Mouse (Mus musculus): ENCODE data around the gene Pcca. TPM values are rescaled to one million over a fixed set of nuclear protein-coding genes. Genes with fewer than 3 reads are reported as not detected.

The Pcca gene
- polyA plus RNA-seq, 1 experiment, result 10.3 TPM

DNA sequence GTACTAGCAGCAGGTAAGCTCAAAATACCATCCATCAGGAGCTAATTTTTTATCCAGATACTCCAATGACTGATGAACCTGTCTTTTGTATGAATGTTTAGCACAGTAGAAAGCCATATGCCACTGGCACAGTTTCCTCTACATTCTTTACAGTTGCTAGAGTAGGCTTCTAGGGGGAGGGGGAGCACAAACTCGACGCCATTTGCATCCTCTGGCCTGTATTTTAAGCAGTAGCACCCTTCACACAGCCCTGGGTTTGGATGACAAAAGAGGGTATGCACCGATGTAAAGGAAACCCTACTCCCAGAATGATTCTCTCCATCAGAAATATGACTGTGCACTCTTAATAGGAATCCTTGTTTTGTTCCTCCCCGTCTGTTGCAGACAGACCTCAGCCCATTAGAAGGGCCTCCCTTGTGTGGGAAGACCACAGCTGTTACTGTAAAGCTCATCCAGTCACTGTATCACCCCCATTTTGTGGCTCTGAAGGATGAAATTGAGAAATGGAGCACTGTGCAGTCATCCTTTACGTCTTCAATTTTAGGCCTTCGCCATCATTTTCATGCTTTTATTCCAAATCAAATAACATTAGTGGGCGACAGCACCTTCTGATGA, 348.8 kb downstream of the Pcca start:
- no peak overlapping the region for H3ac ChIP-seq (ENCODE audit: control insufficient read depth, insufficient read length, low read depth)
- H3K79me3 ChIP-seq (ENCODE audit: low read depth), result no peaks in the 10 kb centered on the region
- no peaks in the 10 kb centered on the region for H3K36me3 ChIP-seq (ENCODE audit: control insufficient read depth, insufficient read depth)
- H3K79me2 ChIP-seq (ENCODE audit: control insufficient read depth, insufficient read depth), result no peaks in the 10 kb centered on the region
- no peak overlapping the region for H3K4me3 ChIP-seq (ENCODE audit: insufficient read depth, poor library complexity, severe bottlenecking)
- H3K27me3 ChIP-seq (ENCODE audit: control insufficient read depth, insufficient read depth, insufficient read length), result no peaks in the 10 kb centered on the region
- TF ChIP-seq USF1 (IDR thresholded peaks at IDR 0.05; ENCODE audit: low read depth) (no peak), FOSL1 (IDR thresholded peaks at IDR 0.05; ENCODE audit: insufficient read depth, low read length, poor library complexity, severe bottlenecking) (no peak), MYOG (IDR thresholded peaks at IDR 0.05; ENCODE audit: control insufficient read depth, extremely low read depth, insufficient read length) (no peak), CTCF (IDR thresholded peaks at IDR 0.05; ENCODE audit: control insufficient read depth, insufficient read depth, insufficient read length) (no peak)

DNA sequence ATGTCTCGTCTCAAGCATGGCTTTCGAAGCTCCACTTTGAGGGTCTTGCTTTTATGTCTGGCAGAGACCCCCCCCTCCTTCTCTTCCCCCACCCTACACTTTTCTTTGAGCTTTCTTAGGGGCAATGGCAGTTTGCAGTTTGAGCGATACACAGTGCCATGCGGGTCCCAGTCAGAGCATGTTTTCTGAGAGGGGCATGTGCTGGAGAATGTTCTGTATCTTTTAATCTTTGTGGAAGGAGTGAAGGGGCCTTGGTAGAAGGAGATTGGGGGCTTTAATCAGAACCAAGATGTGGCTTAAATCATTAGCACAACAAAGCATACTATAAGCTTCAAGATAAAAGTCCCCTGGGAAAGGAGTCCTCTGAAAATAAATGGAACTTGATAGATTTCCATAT, 349.3 kb downstream of the Pcca start:
- Histone ChIP-seq H3K79me2 (ENCODE audit: control insufficient read depth, insufficient read depth) (no peaks in the 10 kb centered on the region), H3ac (ENCODE audit: control insufficient read depth, insufficient read length, low read depth) (no peak overlapping the region), H3K79me3 (ENCODE audit: low read depth) (no peaks in the 10 kb centered on the region), H3K27me3 (ENCODE audit: control insufficient read depth, insufficient read depth, insufficient read length) (no peaks in the 10 kb centered on the region), H3K36me3 (ENCODE audit: control insufficient read depth, insufficient read depth) (peaks cover 3% of the 10 kb centered on the region), H3K4me3 (ENCODE audit: insufficient read depth, poor library complexity, severe bottlenecking) (no peak overlapping the region)
- TF ChIP-seq MYOG (IDR thresholded peaks at IDR 0.05; ENCODE audit: control insufficient read depth, extremely low read depth, insufficient read length), result no peak
- no peak for TF ChIP-seq CTCF (IDR thresholded peaks at IDR 0.05; ENCODE audit: control insufficient read depth, insufficient read depth, insufficient read length)
- TF ChIP-seq CEBPB (IDR thresholded peaks at IDR 0.05; ENCODE audit: low read depth), result no peak
- no peak for TF ChIP-seq MAX (IDR thresholded peaks at IDR 0.05)
- no peak for TF ChIP-seq FOSL1 (IDR thresholded peaks at IDR 0.05; ENCODE audit: insufficient read depth, low read length, poor library complexity, severe bottlenecking)
- no peak for TF ChIP-seq USF1 (IDR thresholded peaks at IDR 0.05; ENCODE audit: low read depth)
- TF ChIP-seq MYOD1 (IDR thresholded peaks at IDR 0.05; ENCODE audit: control insufficient read depth, insufficient read length, low read depth), result no peak

DNA sequence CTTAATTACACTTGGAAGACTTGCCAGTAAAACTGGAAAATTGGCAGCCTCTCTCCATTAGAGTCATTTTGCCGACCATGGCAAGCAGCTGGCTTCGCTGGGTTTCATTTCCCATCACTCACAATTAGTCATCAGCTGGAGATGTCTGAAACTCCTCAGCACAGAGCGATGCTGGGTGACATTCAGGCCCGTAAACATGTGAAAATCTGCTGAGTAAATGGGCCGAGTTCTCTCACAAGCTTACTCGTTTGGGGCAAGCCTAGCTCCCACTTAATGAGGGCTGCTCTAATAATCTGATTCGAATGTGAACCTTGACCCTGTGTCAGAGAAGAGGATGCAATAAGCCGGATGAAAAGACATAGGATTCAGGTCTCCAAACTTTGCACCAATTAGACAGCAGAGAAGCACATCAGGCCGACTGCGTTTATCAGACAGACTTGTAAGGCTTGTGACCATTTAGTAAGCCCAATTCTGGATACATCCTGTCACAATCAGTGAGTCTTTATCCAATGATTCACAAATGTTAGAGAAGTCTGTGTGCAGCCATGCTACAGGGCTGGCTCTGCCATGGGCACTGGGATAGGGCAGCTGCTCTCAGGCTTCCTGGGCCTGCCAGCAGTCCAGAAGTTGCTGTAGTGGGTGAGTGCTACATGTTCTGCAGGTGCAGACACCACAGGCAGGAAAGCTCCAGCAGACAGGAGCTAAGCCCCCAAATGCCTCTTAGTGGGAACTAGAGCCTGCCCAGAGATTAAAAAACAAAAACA, 349.9 kb downstream of the Pcca start:
- no peak overlapping the region for H3ac ChIP-seq (ENCODE audit: control insufficient read depth, insufficient read length, low read depth)
- H3K79me3 ChIP-seq (ENCODE audit: low read depth), result no peaks in the 10 kb centered on the region
- H3K27me3 ChIP-seq (ENCODE audit: control insufficient read depth, insufficient read depth, insufficient read length), result no peaks in the 10 kb centered on the region
- no peak overlapping the region for H3K4me3 ChIP-seq (ENCODE audit: insufficient read depth, poor library complexity, severe bottlenecking)
- TF ChIP-seq CEBPB (IDR thresholded peaks at IDR 0.05; ENCODE audit: low read depth), result no peak
- TF ChIP-seq MYOD1 (IDR thresholded peaks at IDR 0.05; ENCODE audit: control insufficient read depth, insufficient read length, low read depth), result peak; percentile 5
- H3K79me2 ChIP-seq (ENCODE audit: control insufficient read depth, insufficient read depth), result no peaks in the 10 kb centered on the region
- peaks cover 3% of the 10 kb centered on the region for H3K36me3 ChIP-seq (ENCODE audit: control insufficient read depth, insufficient read depth)

DNA sequence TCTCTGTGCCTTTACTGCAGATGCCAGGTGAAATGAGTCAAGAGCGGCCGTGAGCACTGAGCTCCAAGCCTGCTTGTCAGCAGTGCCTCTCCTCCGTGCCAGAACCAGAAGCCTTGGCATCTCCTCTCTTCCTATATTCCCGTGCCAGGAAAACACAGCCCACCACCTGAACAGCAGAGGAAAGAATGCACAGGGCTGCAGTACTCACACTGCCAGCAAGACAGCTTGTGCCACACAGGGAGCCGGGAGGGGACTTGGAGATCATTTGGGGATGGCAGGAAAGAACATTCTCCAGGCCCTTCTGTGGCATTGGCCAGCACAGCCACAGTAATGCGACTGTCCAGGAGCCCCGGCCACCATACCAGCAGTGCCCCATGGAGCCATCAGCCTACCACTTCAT, 351.8 kb downstream of the Pcca start:
- H3K36me3 ChIP-seq (ENCODE audit: control insufficient read depth, insufficient read depth), result peaks cover 9% of the 10 kb centered on the region
- no peaks in the 10 kb centered on the region for H3K27me3 ChIP-seq (ENCODE audit: control insufficient read depth, insufficient read depth, insufficient read length)
- no peaks in the 10 kb centered on the region for H3K79me3 ChIP-seq (ENCODE audit: low read depth)
- H3ac ChIP-seq (ENCODE audit: control insufficient read depth, insufficient read length, low read depth), result no peak overlapping the region
- no peaks in the 10 kb centered on the region for H3K79me2 ChIP-seq (ENCODE audit: control insufficient read depth, insufficient read depth)
- TF ChIP-seq USF1 (IDR thresholded peaks at IDR 0.05; ENCODE audit: low read depth), result no peak
- H3K4me3 ChIP-seq (ENCODE audit: insufficient read depth, poor library complexity, severe bottlenecking), result no peak overlapping the region

DNA sequence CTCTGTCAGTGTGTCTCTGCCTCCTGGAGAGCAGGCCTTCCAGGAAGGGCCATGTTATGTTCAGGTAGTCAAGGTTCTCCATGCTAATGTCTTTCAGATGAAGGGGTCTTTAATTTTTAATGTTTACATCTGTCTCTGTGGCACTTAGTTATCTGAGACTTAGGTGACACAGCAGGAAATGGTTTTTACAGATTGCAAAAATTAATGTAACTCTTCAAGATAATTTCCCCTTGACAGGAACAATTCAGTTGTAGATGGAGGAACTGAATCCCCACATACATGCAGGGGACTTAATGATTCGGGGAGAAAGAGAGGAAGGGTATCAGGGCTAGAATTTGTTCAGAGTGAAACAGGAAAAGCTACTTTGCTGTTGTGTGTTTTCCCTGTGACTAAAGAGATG, 353.2 kb downstream of the Pcca start:
- peaks cover 22% of the 10 kb centered on the region for H3K36me3 ChIP-seq (ENCODE audit: control insufficient read depth, insufficient read depth)
- H3K79me2 ChIP-seq (ENCODE audit: control insufficient read depth, insufficient read depth), result no peaks in the 10 kb centered on the region
- H3K4me3 ChIP-seq (ENCODE audit: insufficient read depth, poor library complexity, severe bottlenecking), result no peak overlapping the region
- no peak overlapping the region for H3ac ChIP-seq (ENCODE audit: control insufficient read depth, insufficient read length, low read depth)
- H3K79me3 ChIP-seq (ENCODE audit: low read depth), result no peaks in the 10 kb centered on the region
- TF ChIP-seq CTCF (IDR thresholded peaks at IDR 0.05; ENCODE audit: control insufficient read depth, insufficient read depth, insufficient read length) (no peak), USF1 (IDR thresholded peaks at IDR 0.05; ENCODE audit: low read depth) (no peak), MAX (IDR thresholded peaks at IDR 0.05) (no peak), MYOG (IDR thresholded peaks at IDR 0.05; ENCODE audit: control insufficient read depth, extremely low read depth, insufficient read length) (no peak), FOSL1 (IDR thresholded peaks at IDR 0.05; ENCODE audit: insufficient read depth, low read length, poor library complexity, severe bottlenecking) (no peak)
- no peaks in the 10 kb centered on the region for H3K27me3 ChIP-seq (ENCODE audit: control insufficient read depth, insufficient read depth, insufficient read length)

DNA sequence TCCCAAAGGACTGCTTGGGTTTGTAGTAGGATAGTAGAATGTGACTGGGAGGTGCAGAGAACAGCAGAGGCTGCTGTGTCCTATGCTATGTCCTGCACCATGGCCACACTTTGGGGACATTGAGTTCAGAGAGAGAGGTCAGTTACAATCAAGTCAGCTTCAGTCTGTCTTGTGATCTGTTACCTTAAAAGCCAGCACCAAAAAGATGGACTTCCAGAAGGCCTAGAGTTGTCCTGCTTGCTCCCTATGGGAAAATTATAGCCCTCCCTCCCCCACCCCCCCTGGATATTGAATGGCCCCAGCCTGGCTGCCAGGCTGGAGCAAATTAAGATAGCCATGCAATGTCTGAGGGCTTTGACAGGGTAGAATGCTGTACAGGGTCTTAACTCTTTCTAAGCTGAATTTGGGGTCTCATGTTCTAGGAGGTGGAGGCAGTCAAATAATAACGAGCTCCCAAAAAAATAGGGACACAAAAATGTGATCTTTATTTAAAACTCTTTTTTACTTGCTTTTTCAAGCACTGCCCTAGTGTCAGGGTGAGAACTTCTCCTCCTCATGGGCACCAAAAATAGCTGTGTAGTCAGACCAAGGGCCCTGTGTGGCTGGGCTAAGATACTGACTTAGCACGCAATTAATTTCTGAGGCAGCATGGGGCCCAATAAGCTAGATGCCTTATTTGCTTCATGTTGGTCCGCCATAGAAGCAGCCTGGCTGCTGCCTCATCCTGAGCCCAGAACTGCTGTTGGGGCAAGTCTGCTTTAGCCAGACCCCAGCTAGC, 353.8 kb downstream of the Pcca start:
- Histone ChIP-seq H3K4me3 (ENCODE audit: insufficient read depth, poor library complexity, severe bottlenecking) (no peak overlapping the region), H3K36me3 (ENCODE audit: control insufficient read depth, insufficient read depth) (peaks cover 23% of the 10 kb centered on the region), H3K27me3 (ENCODE audit: control insufficient read depth, insufficient read depth, insufficient read length) (no peaks in the 10 kb centered on the region), H3ac (ENCODE audit: control insufficient read depth, insufficient read length, low read depth) (no peak overlapping the region), H3K79me3 (ENCODE audit: low read depth) (no peaks in the 10 kb centered on the region), H3K79me2 (ENCODE audit: control insufficient read depth, insufficient read depth) (no peaks in the 10 kb centered on the region)
- TF ChIP-seq USF1 (IDR thresholded peaks at IDR 0.05; ENCODE audit: low read depth) (no peak), CTCF (IDR thresholded peaks at IDR 0.05; ENCODE audit: control insufficient read depth, insufficient read depth, insufficient read length) (no peak), FOSL1 (IDR thresholded peaks at IDR 0.05; ENCODE audit: insufficient read depth, low read length, poor library complexity, severe bottlenecking) (no peak), MAX (IDR thresholded peaks at IDR 0.05) (no peak)

Data from C2C12 (cell line).